Mouse (Mus musculus) gastrocnemius, adult 18-20 months (tissue): Measurements from ENCODE around the gene Rfesd. TPM values are rescaled to one million over a fixed set of nuclear protein-coding genes. Genes with fewer than 3 reads are reported as not detected.

Experiments used
- DNase-seq: peaks from one replicate; pipeline ENCODE4 v3.0.0; 2021; ENCODE audit warnings: low spot score
- total RNA-seq, 2 experiments: library from RNA; stranded (reverse); gene quantifications; 2 replicates each; pipeline ENCODE4 v1.2.3; 2021

The Rfesd gene
- total RNA-seq, 2 experiments from 2014 or later = 22.3 to 22.7 TPM

DNA sequence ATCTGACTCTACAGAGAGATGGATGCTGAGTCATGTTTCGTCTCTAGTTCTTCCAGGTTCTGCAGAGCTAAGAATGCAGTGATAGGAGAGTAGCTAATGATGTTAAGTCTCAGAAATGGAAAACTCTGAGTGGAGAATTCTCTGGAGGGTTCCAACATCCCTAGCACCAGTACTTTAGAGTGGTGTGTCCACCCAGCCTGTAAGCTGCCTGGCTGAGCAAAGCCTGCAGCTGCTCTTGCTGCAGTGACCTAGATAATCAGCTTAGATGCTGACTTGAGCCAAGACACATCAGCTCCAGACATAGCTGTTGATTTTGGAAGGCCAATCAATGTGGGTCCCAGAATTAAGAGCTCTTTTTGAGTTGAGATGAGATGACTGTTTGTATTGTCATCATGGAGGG is 30.4 kb downstream of the Rfesd start:
- DNase-seq = peak; percentile 40

DNA sequence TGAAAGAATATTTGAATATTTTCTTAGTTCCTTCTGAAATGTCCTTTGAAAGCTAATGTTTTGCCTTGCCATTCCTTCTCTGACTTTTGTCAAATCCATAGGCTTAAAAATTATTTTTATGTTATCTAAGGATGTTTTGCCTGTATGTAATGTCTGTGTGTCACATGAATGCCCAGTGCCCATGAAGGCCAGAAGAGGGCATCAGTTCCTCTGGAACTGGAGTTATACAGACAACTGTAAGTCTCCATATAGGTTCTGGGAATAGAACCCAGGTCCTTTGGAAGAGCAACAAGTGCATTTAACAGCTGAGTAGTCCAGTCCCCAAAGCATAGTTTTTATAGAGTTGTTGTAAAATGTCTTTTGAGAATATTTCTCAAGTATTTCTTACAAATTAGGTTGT is 36.6 kb downstream of the Rfesd start:
- DNase-seq = no peak

- no peak for DNase-seq
Measured at GRCm38 (mm10) chr13:75976649-75977048, 41.9 kb downstream of the Rfesd start.

GRCm38 (mm10) chr13:75976218-75976617 is 42.3 kb downstream of the Rfesd start:
- no peak for DNase-seq

DNA sequence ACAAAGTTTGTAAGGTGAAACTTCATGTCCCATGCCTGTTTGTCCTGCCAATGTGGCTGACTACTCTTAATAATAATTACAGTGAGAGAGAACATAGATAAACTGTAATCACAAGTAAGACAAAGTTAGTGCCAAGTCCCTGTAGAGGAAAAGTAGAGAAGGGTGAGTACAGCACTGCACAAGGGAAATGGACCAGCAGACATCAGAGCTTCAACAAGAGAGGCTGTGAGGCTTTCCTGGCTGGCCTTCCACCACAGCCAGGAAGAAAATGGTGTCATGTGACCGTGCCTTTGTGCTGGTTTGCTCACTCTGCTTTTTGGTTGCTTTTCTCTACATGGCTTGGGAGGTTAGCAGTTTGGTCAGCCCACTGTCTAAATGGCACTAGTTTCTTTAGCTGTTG is 42.9 kb downstream of the Rfesd start:
- no peak for DNase-seq

DNA sequence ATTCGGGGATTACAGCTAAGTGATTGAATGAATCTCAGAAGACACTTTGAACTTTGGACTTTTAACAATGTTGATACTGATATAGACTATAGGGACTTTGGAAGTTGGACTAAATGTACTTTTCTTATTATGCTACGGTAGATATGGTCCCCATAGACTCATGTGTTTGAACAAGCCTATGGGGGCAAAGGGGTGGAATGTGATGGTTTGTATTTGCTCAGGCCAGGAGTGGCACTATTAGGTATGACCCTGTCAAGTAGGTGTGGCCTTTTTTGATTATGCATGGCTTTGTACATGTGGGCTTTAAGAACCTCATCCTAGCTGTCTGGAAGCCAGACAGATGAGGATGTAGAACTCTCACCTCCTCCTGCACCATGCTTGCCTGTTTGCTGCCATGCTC is 44.0 kb downstream of the Rfesd start:
- no peak for DNase-seq

DNA sequence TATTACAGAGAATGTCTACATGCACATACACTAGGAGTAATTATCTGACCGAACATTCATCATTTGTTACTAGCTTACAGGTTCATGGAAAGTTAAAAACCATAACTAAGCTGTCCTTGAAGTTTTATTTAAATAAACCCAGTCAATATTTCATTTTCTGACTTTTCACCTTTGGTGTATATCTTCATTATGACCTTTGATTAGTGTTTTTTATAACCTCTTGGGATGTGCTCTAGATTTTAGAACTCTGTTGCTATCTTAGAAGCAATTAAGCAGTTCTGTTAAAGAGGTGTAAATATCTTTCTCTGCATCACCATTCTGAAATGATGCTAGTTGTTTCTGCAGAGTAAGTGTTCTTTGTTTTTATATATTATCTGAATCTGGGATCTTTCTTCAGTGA is 51.7 kb downstream of the Rfesd start, which contains the start of gene Spata9:
Gene Spata9 (plus strand): TSS at position 301 of the 400 bp plus-strand sequence.
- DNase-seq = no peak

- DNase-seq = no peak
Measured at GRCm38 (mm10) chr13:75955357-75955992, 63.0 kb downstream of the Rfesd start.

Other genes with a start within 250 kb of the Rfesd start
- 10 to 100 TPM; 29.0 to 31.2 TPM for gene Glrx, start 178.9 kb downstream of the Rfesd start, total RNA-seq
- 10 to 100 TPM; 15.4 to 19.0 TPM for gene Rhobtb3, start 74.8 kb downstream of the Rfesd start, total RNA-seq
- gene Spata9, start 51.6 kb downstream of the Rfesd start, total RNA-seq = not detected
- gene Gpr150, start 38.3 kb upstream of the Rfesd start, total RNA-seq = not detected
- 1 to 10 TPM; 3.7 to 4.8 TPM for gene Arsk, start 79.9 kb upstream of the Rfesd start, total RNA-seq
- 10 to 100 TPM; 12.1 to 12.8 TPM for gene Ttc37, start 80.0 kb upstream of the Rfesd start, total RNA-seq